Mouse (Mus musculus): ENCODE results near the gene Ninj2.

- TF ChIP-seq HCFC1 (IDR thresholded peaks at IDR 0.05; ENCODE audit: borderline replicate concordance, insufficient read depth, low read length) (no peak), CHD2 (IDR thresholded peaks at IDR 0.05; ENCODE audit: low read depth, low read length) (no peak), ZNF384 (IDR thresholded peaks at IDR 0.05; ENCODE audit: low read depth, low read length) (no peak)
Measured at GRCm38 (mm10) chr6:120190912-120191311, 97.8 kb downstream of the Ninj2 start.

Measured in ES-E14 (cell line).